Mouse (Mus musculus) E14TG2a.4 (cell line): ENCODE measurements around the gene Jph4.

Source experiments
- CTCF ChIP-seq: conservative IDR thresholded peaks from 2 replicates; pipeline ENCODE4 v1.5.1; 2014; ENCODE audit warnings: low read length
- POU5F1 ChIP-seq: IDR thresholded peaks from 2 replicates; pipeline ENCODE4 v1.6.1; 2014; ENCODE audit warnings: low read length, borderline replicate concordance

DNA sequence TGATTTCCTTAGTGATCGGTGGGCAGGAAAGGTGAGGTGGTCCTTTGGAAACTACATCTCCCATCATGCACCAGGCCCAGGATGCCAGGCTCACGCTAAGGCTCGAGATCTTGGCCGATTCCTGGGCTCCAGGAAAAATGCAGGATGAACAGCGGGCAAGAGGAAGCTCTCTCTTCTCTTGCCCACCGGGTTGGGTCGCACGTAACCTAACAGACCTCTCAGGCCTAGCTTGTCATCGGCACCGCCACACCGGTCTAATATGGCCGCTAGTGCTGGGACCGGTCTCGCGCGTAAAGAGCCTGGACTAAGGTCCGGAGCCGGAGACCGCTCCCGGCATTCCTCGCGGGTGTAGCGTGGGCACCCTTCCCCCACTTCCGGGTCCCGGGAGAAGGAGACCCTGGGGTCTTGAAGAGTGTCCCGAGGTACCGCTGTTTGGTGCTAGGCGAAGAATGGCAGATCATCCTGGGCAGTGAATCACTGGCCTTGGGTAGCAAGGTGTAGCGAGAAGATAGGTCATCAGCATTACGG is 22.0 kb downstream of the Jph4 start, which contains the start of gene Thtpa:
- no peak for TF ChIP-seq CTCF
- TF ChIP-seq POU5F1 = no peak
